Mouse (Mus musculus): Measurements from ENCODE around the gene Apaf1.

- TF ChIP-seq POLR2A (IDR thresholded peaks at IDR 0.05; ENCODE audit: low read depth, low read length), result no peak
- TF ChIP-seq CTCF (IDR thresholded peaks at IDR 0.05; ENCODE audit: borderline replicate concordance, insufficient read depth, low read length), result no peak
These were observed 32.9 kb downstream of the Apaf1 start for GRCm38 (mm10) chr10:91049696-91050095.
